Mouse (Mus musculus) stomach, embryonic 14.5 days (tissue): Measurements from ENCODE around the gene Gimap5. TPM values are rescaled to one million over a fixed set of nuclear protein-coding genes. Genes with fewer than 3 reads are reported as not detected.

ENCODE experiments used
- ATAC-seq: fragments of 200-750 bp; cut with Nextera tagmentation; 2 replicates; pipeline ENCODE4 v1.8.0; 2017; ENCODE audit warnings: low read depth, moderate TSS enrichment; ENCODE audit not compliant: insufficient number of reproducible peaks, insufficient read depth, low FRiP score
- H3K27ac ChIP-seq: fragments of 300-500 bp; sonication (generic); 2 replicates; pipeline ENCODE4 v1.5.1; 2014; ENCODE audit warnings: mild to moderate bottlenecking, low read length, moderate library complexity, mixed read lengths
- H3K27me3 ChIP-seq: fragments of 300-500 bp; sonication (generic); 2 replicates; pipeline ENCODE4 v1.6.1; 2014; ENCODE audit warnings: low read length, control low read depth, mixed read lengths; ENCODE audit not compliant: control insufficient read depth, insufficient read depth
- H3K36me3 ChIP-seq: fragments of 300-500 bp; sonication (generic); 2 replicates; pipeline ENCODE4 v1.6.1; 2014; ENCODE audit warnings: mild to moderate bottlenecking, control low read depth, low read length, moderate library complexity, mixed read lengths; ENCODE audit not compliant: control insufficient read depth, insufficient read depth
- H3K4me1 ChIP-seq: fragments of 300-500 bp; sonication (generic); 2 replicates; pipeline ENCODE4 v1.6.1; 2014; ENCODE audit warnings: low read length, control low read depth, mixed read lengths; ENCODE audit not compliant: control insufficient read depth, insufficient read depth
- H3K4me2 ChIP-seq: fragments of 300-500 bp; sonication (generic); replicated peaks from 2 replicates; pipeline ENCODE4 v1.6.1; 2014; ENCODE audit warnings: low read depth, low read length, control low read depth
- H3K4me3 ChIP-seq: fragments of 300-500 bp; sonication (generic); 2 replicates; pipeline ENCODE4 v1.5.1; 2014; ENCODE audit warnings: low read depth, low read length, control low read depth
- H3K9ac ChIP-seq: fragments of 300-500 bp; sonication (generic); replicated peaks from 2 replicates; pipeline ENCODE4 v1.6.1; 2014; ENCODE audit warnings: low read depth, mild to moderate bottlenecking, control low read depth, low read length, moderate library complexity, mixed read lengths
- H3K9me3 ChIP-seq: fragments of 300-500 bp; sonication (generic); 2 replicates; pipeline ENCODE4 v1.6.1; 2016; ENCODE audit warnings: low read depth, low read length, control low read depth; ENCODE audit not compliant: control insufficient read depth
- WGBS: fragments of 180-500 bp; shearing (Covaris S2); extraction: QIAGEN DNeasy Blood & Tissue Kit; methylation state at CpG from one replicate; pipeline ENCODE4 v1.1.7; 2014; 5-methylcytosine and 5-hydroxymethylcytosine counted together
- polyA plus RNA-seq: library from polyadenylated mRNA; unstranded; fragments of >200 nt; fragmentation: Nextera tagmentation; extraction: Ambion mirVana; gene quantifications from 2 replicates; pipeline ENCODE4 v1.2.1, GENCODE M21; 2014

The Gimap5 gene
- polyA plus RNA-seq, 1 experiment from 2014 or later: 8.2 TPM

- H3K4me1 ChIP-seq: peaks cover 19% of the 10 kb centered on the region
- no peaks in the 10 kb centered on the region for H3K9me3 ChIP-seq
- ATAC-seq: no peak
- peak overlapping the region; percentile 42 for H3K4me3 ChIP-seq
- H3K9ac ChIP-seq: peak overlapping the region; percentile 36; the same call in 1 of the 2 replicates
- WGBS: 5% methylated on average over 52 of the region's 52 CpGs
- H3K36me3 ChIP-seq: no peaks in the 10 kb centered on the region
- H3K4me2 ChIP-seq: peak overlapping the region; percentile 85
- H3K27ac ChIP-seq: peak overlapping the region; percentile 58; the same call in 1 of the 2 replicates
- peaks cover 9% of the 10 kb centered on the region; the same call in 1 of the 2 replicates for H3K27me3 ChIP-seq
Measured at GRCm38 (mm10) chr6:48742422-48743351, 3.3 kb upstream of the Gimap5 start.

DNA sequence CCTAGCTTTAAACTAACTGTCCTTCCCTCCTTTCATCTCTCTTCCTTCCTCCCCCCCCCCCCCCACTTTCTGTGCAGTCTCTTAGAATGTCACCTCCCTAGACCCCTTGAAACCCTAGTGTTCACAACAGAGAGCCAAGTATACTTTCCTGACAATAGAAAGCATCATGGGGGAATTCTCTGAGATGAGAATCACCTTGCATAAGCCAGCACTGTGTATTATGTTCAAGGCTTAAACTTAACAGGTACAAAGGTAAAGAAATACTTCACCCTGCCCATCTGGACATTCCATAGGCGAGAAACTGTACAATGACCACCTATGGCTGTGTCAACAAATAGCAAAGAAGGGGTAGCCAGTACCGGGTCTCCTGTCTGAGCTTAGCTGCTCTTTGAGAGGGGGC, 507 bp upstream of the Gimap5 start:
- peaks cover 9% of the 10 kb centered on the region; the same call in 1 of the 2 replicates for H3K27me3 ChIP-seq
- no peak for ATAC-seq
- H3K27ac ChIP-seq: no peak overlapping the region
- no peaks in the 10 kb centered on the region for H3K36me3 ChIP-seq
- H3K9ac ChIP-seq: no peak overlapping the region
- H3K4me2 ChIP-seq: no peak overlapping the region
- H3K4me3 ChIP-seq: no peak overlapping the region
- H3K4me1 ChIP-seq: peaks cover 19% of the 10 kb centered on the region
- H3K9me3 ChIP-seq: no peaks in the 10 kb centered on the region
- 36% methylated on average over 2 of the region's 2 CpGs for WGBS

DNA sequence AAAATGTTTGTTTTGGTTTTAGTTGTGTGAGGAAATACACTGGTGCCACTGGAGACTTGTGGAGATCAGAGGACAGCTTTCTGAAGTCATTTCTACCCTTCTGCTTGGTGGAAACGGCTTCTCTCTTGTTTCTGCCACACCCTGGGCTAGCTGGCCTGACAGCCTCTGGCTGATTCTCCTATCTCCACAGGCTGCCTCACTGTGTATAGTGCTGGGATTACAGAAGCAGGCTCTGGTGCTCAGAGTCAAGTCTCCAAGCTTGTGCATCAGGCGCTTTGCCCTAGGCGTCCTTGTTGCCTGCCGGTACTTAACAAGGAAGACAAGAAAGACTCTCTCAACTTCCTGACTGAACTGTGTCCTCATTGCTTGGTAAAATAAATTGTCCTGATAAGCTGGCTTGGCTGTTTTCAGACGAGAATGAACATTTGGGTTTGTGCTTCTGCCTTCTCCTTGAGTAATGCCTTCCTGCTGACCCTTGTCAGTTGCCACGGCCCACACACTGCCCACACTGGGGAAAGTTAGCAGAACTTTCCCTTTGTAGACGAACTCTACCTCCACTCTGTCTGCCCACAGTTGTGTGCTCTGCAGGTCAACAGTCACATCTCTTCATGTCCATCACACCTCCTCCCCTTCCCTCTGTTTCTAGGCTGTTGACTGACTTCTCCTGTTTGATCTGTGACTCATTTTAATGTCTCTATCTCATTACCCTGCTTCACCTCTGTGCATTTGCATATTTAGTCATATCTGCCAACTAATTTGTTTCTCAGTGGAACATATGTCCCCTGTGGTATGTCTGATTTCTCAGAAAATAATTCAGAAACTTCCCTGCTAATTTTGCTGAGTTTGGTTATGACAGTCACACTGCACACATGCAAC, 1.3 kb downstream of the Gimap5 start:
- H3K27me3 ChIP-seq: 0 out of 2 replicates have a peak, but pooled peaks cover 5% of the 10 kb centered on the region
- H3K9me3 ChIP-seq: no peaks in the 10 kb centered on the region
- H3K36me3 ChIP-seq: no peaks in the 10 kb centered on the region
- H3K4me3 ChIP-seq: no peak overlapping the region
- H3K27ac ChIP-seq: 0 out of 2 replicates have a peak overlapping the region, but pooled peaks have one; percentile 15
- no peak overlapping the region for H3K4me2 ChIP-seq
- WGBS: 42% methylated on average over 7 of the region's 7 CpGs
- peaks cover 10% of the 10 kb centered on the region for H3K4me1 ChIP-seq
- ATAC-seq: no peak
- H3K9ac ChIP-seq: no peak overlapping the region

DNA sequence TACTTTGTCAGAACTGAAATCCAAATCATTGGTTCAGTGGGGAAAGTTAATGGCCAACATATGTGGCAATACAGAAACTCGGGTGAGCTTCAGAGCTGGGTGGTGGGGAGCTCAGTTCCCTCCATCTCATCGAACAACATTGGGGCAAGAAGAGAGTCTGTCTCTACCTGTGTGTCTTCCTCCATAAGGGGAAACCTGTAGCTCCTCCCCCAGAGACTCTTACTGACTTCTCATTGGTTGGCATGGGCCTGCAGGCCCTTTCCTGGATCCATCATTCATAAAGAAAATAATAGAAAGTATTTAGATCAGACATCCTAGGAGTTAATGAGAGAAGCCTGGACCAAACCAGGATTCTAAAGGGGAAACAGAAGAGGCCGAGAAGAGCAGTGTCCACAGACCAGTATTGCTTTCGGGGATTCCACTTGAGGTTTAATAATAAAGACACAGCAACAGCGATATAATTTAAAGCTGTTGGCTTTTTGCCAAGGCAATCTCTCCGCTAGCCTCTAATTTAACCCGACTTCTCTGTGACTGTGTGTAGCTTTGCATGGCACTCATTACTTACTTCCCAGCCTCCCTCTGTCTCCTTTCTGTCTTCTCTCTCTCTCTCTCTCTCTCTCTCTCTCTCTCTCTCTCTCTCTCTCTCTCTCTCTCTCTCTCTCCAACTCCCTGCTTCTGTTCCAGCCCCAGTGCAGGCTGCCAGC, 17.7 kb downstream of the Gimap5 start:
- no peaks in the 10 kb centered on the region for H3K36me3 ChIP-seq
- no peak overlapping the region for H3K27ac ChIP-seq
- H3K4me1 ChIP-seq: no peaks in the 10 kb centered on the region
- WGBS: 76% methylated on average over 7 of the region's 7 CpGs
- no peaks in the 10 kb centered on the region for H3K27me3 ChIP-seq
- no peak overlapping the region for H3K4me2 ChIP-seq
- no peaks in the 10 kb centered on the region for H3K9me3 ChIP-seq
- no peak overlapping the region for H3K9ac ChIP-seq
- no peak for ATAC-seq
- H3K4me3 ChIP-seq: no peak overlapping the region

DNA sequence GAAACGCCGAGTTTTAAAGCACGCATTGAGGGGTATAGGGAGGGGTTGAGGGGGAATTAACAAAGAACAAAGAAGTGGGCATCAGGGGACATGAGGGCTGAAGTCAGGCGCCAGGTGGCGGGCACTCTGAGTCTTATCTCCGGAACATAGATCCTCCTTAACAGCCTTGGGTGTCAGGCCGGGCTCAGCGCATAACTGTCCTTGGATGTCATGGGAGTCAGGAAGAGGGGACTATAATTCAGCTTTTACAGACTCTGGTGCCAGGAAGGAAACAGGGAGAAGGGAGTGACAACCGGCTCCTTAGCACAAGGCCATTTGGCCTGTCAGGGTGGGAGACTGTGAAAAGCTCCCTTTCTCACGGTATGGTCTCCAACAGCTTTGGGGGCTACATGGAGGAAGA, 18.5 kb downstream of the Gimap5 start:
- no peak overlapping the region for H3K9ac ChIP-seq
- no peaks in the 10 kb centered on the region for H3K27me3 ChIP-seq
- H3K36me3 ChIP-seq: no peaks in the 10 kb centered on the region
- H3K27ac ChIP-seq: no peak overlapping the region
- H3K4me2 ChIP-seq: no peak overlapping the region
- ATAC-seq: no peak
- WGBS: 94% methylated on average over 10 of the region's 10 CpGs
- no peaks in the 10 kb centered on the region for H3K9me3 ChIP-seq
- no peak overlapping the region for H3K4me3 ChIP-seq
- H3K4me1 ChIP-seq: no peaks in the 10 kb centered on the region

GRCm38 (mm10) chr6:48768178-48768869, 22.3 kb downstream of the Gimap5 start:
- no peaks in the 10 kb centered on the region for H3K4me1 ChIP-seq
- no peaks in the 10 kb centered on the region for H3K36me3 ChIP-seq
- H3K27ac ChIP-seq: no peak overlapping the region
- H3K4me2 ChIP-seq: no peak overlapping the region
- ATAC-seq: no peak
- H3K4me3 ChIP-seq: no peak overlapping the region
- 68% methylated on average over 9 of the region's 9 CpGs for WGBS
- no peak overlapping the region for H3K9ac ChIP-seq
- no peaks in the 10 kb centered on the region for H3K27me3 ChIP-seq
- H3K9me3 ChIP-seq: no peaks in the 10 kb centered on the region

DNA sequence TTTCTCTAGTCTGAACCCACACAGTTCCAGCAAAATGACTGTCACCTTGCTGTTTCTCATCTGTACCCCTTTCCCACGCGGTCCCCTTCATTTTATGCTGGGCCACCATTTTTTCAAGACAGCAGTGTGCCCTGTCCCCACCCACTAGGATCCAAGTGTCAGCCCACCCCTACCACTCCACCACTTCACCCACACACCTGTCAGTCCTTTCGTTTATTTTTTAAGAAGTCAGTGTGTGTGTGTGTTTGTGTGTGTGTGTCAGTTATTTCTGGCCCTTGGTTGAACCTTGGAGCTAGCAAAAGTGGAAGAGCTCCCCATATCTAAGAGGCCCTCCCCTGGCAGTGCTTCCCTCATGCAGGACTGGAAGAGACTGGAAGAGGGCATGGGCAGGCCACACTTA, 22.9 kb downstream of the Gimap5 start:
- ATAC-seq: no peak
- no peak overlapping the region for H3K4me2 ChIP-seq
- 87% methylated on average over 3 of the region's 3 CpGs for WGBS

More for the DNA sequence above, 22.9 kb downstream of the Gimap5 start:
- H3K27me3 ChIP-seq: no peaks in the 10 kb centered on the region
- H3K4me3 ChIP-seq: no peak overlapping the region
- H3K9ac ChIP-seq: no peak overlapping the region
- no peaks in the 10 kb centered on the region for H3K36me3 ChIP-seq
- H3K27ac ChIP-seq: no peak overlapping the region
- no peaks in the 10 kb centered on the region for H3K4me1 ChIP-seq
- H3K9me3 ChIP-seq: no peaks in the 10 kb centered on the region
